Mouse (Mus musculus) cortical plate, adult 2 months (tissue): ENCODE measurements around the gene Rps15.

Source experiments
- CTCF ChIP-seq: fragments of 200-500 bp; IDR thresholded peaks from 2 replicates; pipeline ENCODE4 v1.5.1; 2011; ENCODE audit warnings: mild to moderate bottlenecking, control low read depth, low read length; ENCODE audit not compliant: insufficient read depth; ENCODE audit errors: extremely low read depth
- POLR2A ChIP-seq: fragments of 200-500 bp; IDR thresholded peaks from 2 replicates; pipeline ENCODE4 v1.6.1; 2011; ENCODE audit warnings: mild to moderate bottlenecking, low read length, control low read depth; ENCODE audit not compliant: insufficient read depth; ENCODE audit errors: extremely low read depth

DNA sequence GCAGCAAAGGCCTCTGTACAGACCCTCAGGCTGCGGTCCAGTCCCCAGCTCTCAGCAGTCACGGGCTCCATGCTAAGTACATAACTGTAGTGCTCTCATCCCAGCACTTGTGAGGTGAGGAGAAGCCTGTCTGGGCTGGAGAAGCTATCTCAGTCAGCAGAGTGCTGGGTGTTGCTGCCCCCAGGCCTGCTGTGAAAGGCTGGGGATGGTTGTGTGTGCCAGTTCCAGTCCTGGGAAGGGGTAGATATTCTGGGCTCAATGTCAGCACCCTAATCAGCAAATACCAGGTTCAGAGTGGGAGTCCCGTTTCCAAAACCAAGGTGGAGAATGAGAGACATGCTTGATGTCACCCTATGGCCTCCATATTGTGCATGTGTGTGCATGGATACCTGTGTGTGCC, 49.6 kb upstream of the Rps15 start:
- TF ChIP-seq CTCF (no peak), POLR2A (no peak)
